Mouse (Mus musculus) frontal cortex, adult (tissue): ENCODE measurements around the gene Prdm10.

Experiments
- ATAC-seq: cut with Nextera tagmentation; 2 replicates; pipeline ENCODE4 v1.9.2; 2017; ENCODE audit warnings: mild to moderate bottlenecking, moderate library complexity, mixed read lengths; ENCODE audit not compliant: low TSS enrichment

Prdm10 gene

GRCm38 (mm10) chr9:31280366-31281010 lies at the start of gene Prdm10:
Gene Prdm10 (plus strand): TSS chr9:31280538.
- ATAC-seq: peak; percentile 85

GRCm38 (mm10) chr9:31235030-31235429 lies 45.3 kb upstream of the Prdm10 start:
- ATAC-seq: no peak

GRCm38 (mm10) chr9:31235489-31235888 lies 44.8 kb upstream of the Prdm10 start:
- ATAC-seq: no peak

GRCm38 (mm10) chr9:31236079-31236478 lies 44.3 kb upstream of the Prdm10 start:
- no peak for ATAC-seq

- ATAC-seq: no peak
These were observed 41.8 kb upstream of the Prdm10 start for GRCm38 (mm10) chr9:31238526-31238925.

GRCm38 (mm10) chr9:31239551-31239950 lies 40.8 kb upstream of the Prdm10 start:
- ATAC-seq: no peak

- ATAC-seq: no peak
These were observed 39.7 kb upstream of the Prdm10 start for GRCm38 (mm10) chr9:31240522-31241207.

- no peak for ATAC-seq
These were observed 39.1 kb upstream of the Prdm10 start for GRCm38 (mm10) chr9:31241208-31241699.

- peak; percentile 41; the same call in 1 of the 2 replicates for ATAC-seq
These were observed 36.9 kb upstream of the Prdm10 start for GRCm38 (mm10) chr9:31243306-31243938.

GRCm38 (mm10) chr9:31243939-31244333 lies 36.4 kb upstream of the Prdm10 start:
- no peak for ATAC-seq

GRCm38 (mm10) chr9:31245006-31245405 lies 35.3 kb upstream of the Prdm10 start:
- peak; percentile 81 for ATAC-seq

- no peak for ATAC-seq
These were observed 33.9 kb upstream of the Prdm10 start for GRCm38 (mm10) chr9:31246421-31246820.

- ATAC-seq: no peak
These were observed 32.7 kb upstream of the Prdm10 start for GRCm38 (mm10) chr9:31247447-31248220.

GRCm38 (mm10) chr9:31252182-31252799 lies 28.0 kb upstream of the Prdm10 start:
- ATAC-seq: no peak

- ATAC-seq: no peak
These were observed 27.0 kb upstream of the Prdm10 start for GRCm38 (mm10) chr9:31253311-31253734.

GRCm38 (mm10) chr9:31253866-31254696 lies 26.3 kb upstream of the Prdm10 start:
- ATAC-seq: no peak

GRCm38 (mm10) chr9:31254697-31255004 lies 25.7 kb upstream of the Prdm10 start:
- ATAC-seq: no peak

- no peak for ATAC-seq
These were observed 24.4 kb upstream of the Prdm10 start for GRCm38 (mm10) chr9:31255953-31256352.

GRCm38 (mm10) chr9:31258237-31258636 lies 22.1 kb upstream of the Prdm10 start:
- ATAC-seq: no peak

GRCm38 (mm10) chr9:31260219-31260618 lies 20.1 kb upstream of the Prdm10 start:
- ATAC-seq: no peak
